Mouse (Mus musculus) megakaryocyte, embryonic 14.5 days (primary cell): ENCODE measurements around the gene Hspa2.

Experiments used
- FLI1 ChIP-seq: IDR thresholded peaks from 2 replicates; pipeline ENCODE4 v1.6.1; 2012; ENCODE audit warnings: low read length, inconsistent platforms, mixed read lengths
- GATA1 ChIP-seq: IDR thresholded peaks from 3 replicates; pipeline ENCODE4 v1.6.1; 2012; ENCODE audit warnings: mixed read lengths, low read length, inconsistent platforms, borderline replicate concordance

DNA sequence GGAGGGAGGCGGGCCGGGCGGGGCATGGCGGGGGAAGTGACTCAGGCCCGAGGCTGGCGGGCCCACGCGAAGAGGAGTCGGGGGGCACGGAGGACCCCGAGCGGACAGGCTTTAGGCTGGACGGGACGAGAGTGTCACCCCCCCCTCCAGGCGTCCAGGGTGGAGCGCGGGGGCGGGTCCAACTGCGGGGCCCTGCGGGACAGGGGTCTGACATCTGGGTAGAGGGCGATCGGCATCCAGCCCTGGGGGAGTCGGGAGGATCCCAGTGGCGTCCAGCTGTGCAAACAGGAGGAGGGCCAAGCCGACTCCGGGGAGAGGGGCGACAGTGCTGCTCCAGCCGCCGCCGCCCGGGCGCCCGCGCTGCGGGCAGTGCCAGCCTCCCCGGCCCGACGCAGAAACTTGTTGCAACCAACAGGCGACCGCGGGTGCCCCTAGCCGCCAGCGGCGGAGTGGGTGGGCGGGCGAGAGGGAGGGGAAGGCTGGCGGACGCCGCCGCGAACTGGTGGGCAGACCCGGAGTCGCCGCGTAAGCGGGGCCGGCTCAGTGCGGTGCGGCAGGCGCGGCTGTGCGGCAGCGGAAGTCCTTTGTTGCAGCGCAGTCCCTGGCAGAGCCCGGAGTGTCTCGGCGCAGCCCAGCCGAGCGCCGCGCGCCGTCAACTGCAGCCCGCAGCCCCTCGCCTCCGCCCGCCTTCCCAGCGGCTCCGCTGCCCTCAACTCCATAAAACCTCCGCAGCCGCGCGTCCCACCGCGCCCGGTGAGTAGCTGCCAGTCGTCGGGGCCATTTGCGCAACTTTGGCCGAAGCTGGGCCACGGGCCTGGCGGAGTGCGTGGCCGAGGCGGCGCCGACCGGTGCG is 33.8 kb upstream of the Hspa2 start, which contains the start of gene Zbtb1:
- TF ChIP-seq FLI1 (no peak), GATA1 (no peak)
